Mouse (Mus musculus) heart, postnatal 0 days (tissue): ENCODE results near the gene Zfp710. TPM values are rescaled to one million over a fixed set of nuclear protein-coding genes. Genes with fewer than 3 reads are reported as not detected.

Experiments
- ATAC-seq: fragments of 200-750 bp; cut with Nextera tagmentation; 2 replicates; pipeline ENCODE4 v1.8.0; 2017; ENCODE audit warnings: low read depth, moderate number of reproducible peaks, moderate library complexity; ENCODE audit not compliant: insufficient read depth
- DNase-seq: peaks from one replicate; pipeline ENCODE4 v3.0.0-alpha.2; 2016; ENCODE audit warnings: low spot score
- H3K27ac ChIP-seq: fragments of 300-500 bp; sonication (generic); 2 replicates; pipeline ENCODE4 v1.5.1; 2014; ENCODE audit warnings: low read depth, mild to moderate bottlenecking
- H3K27me3 ChIP-seq: fragments of 300-500 bp; sonication (generic); 2 replicates; pipeline ENCODE4 v1.6.1; 2014; ENCODE audit warnings: low read length, mixed read lengths; ENCODE audit not compliant: control insufficient read depth, insufficient read depth
- H3K36me3 ChIP-seq: fragments of 300-500 bp; sonication (generic); replicated peaks from 2 replicates; pipeline ENCODE4 v1.6.1; 2014; ENCODE audit warnings: low read length, mixed read lengths; ENCODE audit not compliant: control insufficient read depth, insufficient read depth
- H3K4me1 ChIP-seq: fragments of 300-500 bp; sonication (generic); 2 replicates; pipeline ENCODE4 v1.6.1; 2014; ENCODE audit warnings: antibody characterized with exemption; ENCODE audit not compliant: control insufficient read depth, insufficient read depth
- H3K4me2 ChIP-seq: fragments of 300-500 bp; sonication (generic); 2 replicates; pipeline ENCODE4 v1.6.1; 2014; ENCODE audit warnings: low read depth, mild to moderate bottlenecking, low read length, moderate library complexity
- H3K4me3 ChIP-seq: fragments of 300-500 bp; sonication (generic); 2 replicates; pipeline ENCODE4 v1.5.1; 2014; ENCODE audit warnings: low read depth, low read length
- H3K9ac ChIP-seq: fragments of 300-500 bp; sonication (generic); replicated peaks from 2 replicates; pipeline ENCODE4 v1.6.1; 2014; ENCODE audit warnings: low read depth, low read length, mixed read lengths
- H3K9me3 ChIP-seq: fragments of 300-500 bp; sonication (generic); replicated peaks from 2 replicates; pipeline ENCODE4 v1.6.1; 2016; ENCODE audit warnings: low read length; ENCODE audit not compliant: control insufficient read depth
- CTCF ChIP-seq: IDR thresholded peaks from 2 replicates; pipeline ENCODE4 v1.5.1; 2016; ENCODE audit warnings: antibody characterized with exemption, control low read depth, low read depth
- EP300 ChIP-seq: IDR thresholded peaks from 2 replicates; pipeline ENCODE4 v1.6.1; 2016; ENCODE audit warnings: antibody characterized with exemption, low read depth
- WGBS: fragments of 180-500 bp; shearing (Covaris S2); extraction: QIAGEN DNeasy Blood & Tissue Kit; methylation state at CpG from one replicate; pipeline ENCODE4 v1.1.7; 2014; 5-methylcytosine and 5-hydroxymethylcytosine counted together
- polyA plus RNA-seq: library from polyadenylated mRNA; unstranded; fragments of >200 nt; fragmentation: Nextera tagmentation; extraction: Ambion mirVana; gene quantifications from 2 replicates; pipeline ENCODE4 v1.2.1, GENCODE M21; 2015
- total RNA-seq: library from RNA; depleted of rRNA; stranded (reverse); fragments of >200 nt; gene quantifications from 2 replicates; pipeline ENCODE4 v1.2.3, GENCODE M21; 2014; ENCODE audit warnings: low replicate concordance; rRNA removed

Gene Zfp710
- total and polyA plus RNA-seq, 2 experiments from 2014 or later, result 7.5 to 29.7 TPM

DNA sequence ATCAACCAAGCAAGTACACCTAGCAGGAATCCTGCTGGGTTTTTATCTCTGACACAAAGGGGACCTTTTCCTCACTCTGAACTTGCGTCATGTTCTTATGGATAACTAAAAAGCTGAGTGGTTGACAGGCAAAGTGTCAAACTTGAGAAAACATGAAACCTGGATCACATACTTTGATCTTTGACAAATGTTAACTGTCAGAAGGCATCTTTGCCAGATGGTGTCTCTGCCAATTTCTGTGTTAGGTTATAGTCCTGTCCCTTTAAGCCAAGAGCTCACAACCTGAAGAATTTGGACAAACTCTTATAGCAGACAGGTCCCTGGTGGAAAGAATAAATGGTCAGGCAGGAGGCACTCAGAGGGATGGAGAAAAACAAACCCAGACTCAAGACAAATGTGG lies 113.8 kb downstream of the Zfp710 start:
- Histone ChIP-seq H3K9ac (no peak overlapping the region), H3K27ac (no peak overlapping the region), H3K9me3 (peaks cover 11% of the 10 kb centered on the region), H3K27me3 (no peaks in the 10 kb centered on the region), H3K4me1 (peaks cover 14% of the 10 kb centered on the region), H3K4me3 (no peak overlapping the region), H3K36me3 (no peaks in the 10 kb centered on the region), H3K4me2 (no peak overlapping the region)
- no peak for ATAC-seq
- TF ChIP-seq EP300, result no peak
- no peak for TF ChIP-seq CTCF
- no peak for DNase-seq
- 62% methylated on average over 1 of the region's 1 CpGs for WGBS

DNA sequence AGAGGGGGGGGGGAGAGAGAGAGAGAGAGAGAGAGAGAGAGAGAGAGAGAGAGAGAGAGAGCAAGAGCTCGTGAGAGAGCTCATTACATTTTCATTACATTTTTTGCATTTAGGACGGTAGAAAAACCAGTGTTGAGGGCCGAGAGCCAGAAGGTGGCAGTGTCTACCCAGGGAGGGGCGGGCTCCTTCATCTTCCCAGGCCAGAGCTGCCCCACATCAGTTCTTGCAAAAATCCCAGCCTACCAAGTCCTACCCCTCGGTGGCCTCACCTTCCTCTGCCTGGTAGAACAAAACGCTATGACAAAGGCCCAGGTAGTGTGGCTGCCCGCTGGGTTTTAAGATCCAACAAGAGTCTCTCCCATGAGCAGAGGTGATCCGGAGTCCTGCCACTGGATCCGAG lies 116.2 kb downstream of the Zfp710 start:
- ATAC-seq, result peak; percentile 74
- Histone ChIP-seq H3K36me3 (no peaks in the 10 kb centered on the region), H3K9me3 (peaks cover 11% of the 10 kb centered on the region), H3K9ac (0 out of 2 replicates have a peak overlapping the region, but pooled peaks have one; percentile 20), H3K27ac (no peak overlapping the region), H3K4me2 (no peak overlapping the region), H3K27me3 (no peaks in the 10 kb centered on the region), H3K4me3 (no peak overlapping the region), H3K4me1 (no peaks in the 10 kb centered on the region)
- peak; percentile 81 for TF ChIP-seq CTCF
- TF ChIP-seq EP300, result no peak
- peak; percentile 82 for DNase-seq
- WGBS, result 21% methylated on average over 9 of the region's 9 CpGs

Other genes starting within 250 kb of the Zfp710 start
- not detected in 2 replicates for gene Mesp1, start 231.0 kb upstream of the Zfp710 start, total RNA-seq
- not detected in 2 replicates for gene Mesp1, start 231.0 kb upstream of the Zfp710 start, polyA plus RNA-seq
- gene Mesp2, start 214.1 kb upstream of the Zfp710 start, total RNA-seq, result not detected in 2 replicates
- gene Mesp2, start 214.1 kb upstream of the Zfp710 start, polyA plus RNA-seq, result 0.10 and 0.11 TPM in 2 replicates
- gene Anpep, start 163.8 kb upstream of the Zfp710 start, total RNA-seq, result 13.4 and 15.6 TPM in 2 replicates
- gene Anpep, start 163.8 kb upstream of the Zfp710 start, polyA plus RNA-seq, result 6.9 and 8.3 TPM in 2 replicates
- 9.8 and 11.9 TPM in 2 replicates for gene Ap3s2, start 104.2 kb upstream of the Zfp710 start, total RNA-seq
- gene Ap3s2, start 104.2 kb upstream of the Zfp710 start, polyA plus RNA-seq, result 20.5 and 21.5 TPM in 2 replicates
- gene Arpin, start 89.5 kb upstream of the Zfp710 start, total RNA-seq, result 39.0 and 54.3 TPM in 2 replicates
- 19.6 and 21.7 TPM in 2 replicates for gene Arpin, start 89.5 kb upstream of the Zfp710 start, polyA plus RNA-seq
- gene Idh2, start 90.6 kb downstream of the Zfp710 start, total RNA-seq, result 3,422 and 3,660 TPM in 2 replicates
- gene Idh2, start 90.6 kb downstream of the Zfp710 start, polyA plus RNA-seq, result 2,757 and 2,826 TPM in 2 replicates
- 17.5 and 24.2 TPM in 2 replicates for gene Sema4b, start 162.0 kb downstream of the Zfp710 start, total RNA-seq
- gene Sema4b, start 162.0 kb downstream of the Zfp710 start, polyA plus RNA-seq, result 10.5 and 11.7 TPM in 2 replicates
- 26.0 and 27.2 TPM in 2 replicates for gene Cib1, start 208.0 kb downstream of the Zfp710 start, total RNA-seq
- gene Cib1, start 208.0 kb downstream of the Zfp710 start, polyA plus RNA-seq, result 57.2 and 57.4 TPM in 2 replicates
- gene Gdpgp1, start 208.1 kb downstream of the Zfp710 start, total RNA-seq, result 2.5 and 5.5 TPM in 2 replicates
- gene Gdpgp1, start 208.1 kb downstream of the Zfp710 start, polyA plus RNA-seq, result 2.0 and 2.3 TPM in 2 replicates
- gene Ttll13, start 221.6 kb downstream of the Zfp710 start, total RNA-seq, result 0.35 TPM in 1 of 2 replicates, not detected in the other
- gene Ttll13, start 221.6 kb downstream of the Zfp710 start, polyA plus RNA-seq, result 0.51 and 0.98 TPM in 2 replicates
- 14.0 and 29.4 TPM in 2 replicates for gene Ngrn, start 236.4 kb downstream of the Zfp710 start, total RNA-seq
- gene Ngrn, start 236.4 kb downstream of the Zfp710 start, polyA plus RNA-seq, result 35.8 and 40.5 TPM in 2 replicates
- gene Vps33b, start 244.8 kb downstream of the Zfp710 start, total RNA-seq, result 8.0 and 8.7 TPM in 2 replicates
- 3.6 and 3.9 TPM in 2 replicates for gene Vps33b, start 244.8 kb downstream of the Zfp710 start, polyA plus RNA-seq